Mouse (Mus musculus): Measurements from ENCODE around the gene Ldlrap1. TPM values are rescaled to one million over a fixed set of nuclear protein-coding genes. Genes with fewer than 3 reads are reported as not detected.
"Not testable (repeated sequence)": the region's sequence is repeated elsewhere in the genome, so short reads cannot be mapped to it uniquely, and the experiment has no call there.

The Ldlrap1 gene
- total and polyA plus RNA-seq, 2 experiments from 2014 or later: 1.7 to 2.3 TPM

DNA sequence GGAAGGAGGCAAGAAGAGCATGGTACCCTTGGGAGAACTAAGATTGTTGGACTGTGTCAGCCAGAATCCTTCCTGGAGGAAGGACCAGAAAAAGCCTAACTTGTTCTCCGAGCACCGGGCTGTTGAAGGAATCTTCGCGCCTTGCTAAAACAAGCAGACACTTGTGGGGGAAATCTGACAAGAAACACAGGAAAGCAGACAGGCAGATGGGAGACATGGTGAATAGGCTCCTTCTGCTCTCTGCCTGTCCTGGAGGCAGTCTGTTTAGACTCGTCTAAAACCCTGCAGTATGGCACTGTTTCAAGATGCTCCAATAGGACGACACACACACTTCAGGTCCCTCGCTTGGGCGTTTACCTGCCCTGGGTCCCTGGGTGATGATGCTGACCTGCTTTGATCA lies 32.3 kb upstream of the Ldlrap1 start:
- H3K36me3 ChIP-seq (ENCODE audit: insufficient read depth): peaks cover 45% of the 10 kb centered on the region
- TF ChIP-seq CTCF (IDR thresholded peaks at IDR 0.05; ENCODE audit: low read depth): no peak
- H3K9ac ChIP-seq: no peak overlapping the region
- peak; percentile 55 for DNase-seq
- H3K27ac ChIP-seq (ENCODE audit: low read depth, low read length): peak overlapping the region; percentile 62
- WGBS: 58% methylated on average over 8 of the region's 8 CpGs
- no peaks in the 10 kb centered on the region for H3K4me1 ChIP-seq (ENCODE audit: insufficient read depth)
- H3K4me3 ChIP-seq (ENCODE audit: low read depth, low read length): no peak overlapping the region
- ATAC-seq: peak; percentile 60
- no peak overlapping the region for H3K4me2 ChIP-seq (ENCODE audit: low read depth)
- H3K27me3 ChIP-seq (ENCODE audit: insufficient read depth, low read length): no peaks in the 10 kb centered on the region
- H3K9me3 ChIP-seq (ENCODE audit: low read length): no peaks in the 10 kb centered on the region

DNA sequence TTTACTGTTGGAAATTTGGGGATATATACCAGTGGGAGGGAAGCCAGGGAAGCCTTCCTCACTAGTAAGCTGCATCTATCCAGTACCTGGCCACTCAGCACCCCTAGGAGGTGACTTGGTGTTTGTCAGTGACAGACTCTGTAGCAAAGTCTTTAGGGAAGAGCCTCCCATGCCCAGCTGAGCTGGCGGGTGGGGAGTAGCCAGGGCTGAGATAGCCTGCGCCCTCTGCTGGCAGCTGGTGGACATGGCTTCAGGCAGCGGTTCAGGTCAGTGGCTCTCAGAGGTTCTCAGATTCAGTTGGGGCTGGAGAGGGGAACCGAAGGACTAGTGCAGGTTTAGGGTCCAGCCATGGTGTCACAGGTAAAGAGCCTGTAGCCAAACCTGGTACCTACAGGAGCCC lies 31.4 kb upstream of the Ldlrap1 start:
- H3K9ac ChIP-seq: no peak overlapping the region
- WGBS: 5% methylated on average over 4 of the region's 4 CpGs
- peak; percentile 67 for ATAC-seq
- H3K27me3 ChIP-seq (ENCODE audit: insufficient read depth, low read length): no peaks in the 10 kb centered on the region
- peak; percentile 90 for TF ChIP-seq CTCF (IDR thresholded peaks at IDR 0.05; ENCODE audit: low read depth)
- DNase-seq: peak; percentile 79
- H3K4me2 ChIP-seq (ENCODE audit: low read depth): no peak overlapping the region
- H3K27ac ChIP-seq (ENCODE audit: low read depth, low read length): no peak overlapping the region
- no peak overlapping the region for H3K4me3 ChIP-seq (ENCODE audit: low read depth, low read length)
- H3K36me3 ChIP-seq (ENCODE audit: insufficient read depth): peaks cover 37% of the 10 kb centered on the region
- H3K4me1 ChIP-seq (ENCODE audit: insufficient read depth): no peaks in the 10 kb centered on the region
- H3K9me3 ChIP-seq (ENCODE audit: low read length): no peaks in the 10 kb centered on the region

DNA sequence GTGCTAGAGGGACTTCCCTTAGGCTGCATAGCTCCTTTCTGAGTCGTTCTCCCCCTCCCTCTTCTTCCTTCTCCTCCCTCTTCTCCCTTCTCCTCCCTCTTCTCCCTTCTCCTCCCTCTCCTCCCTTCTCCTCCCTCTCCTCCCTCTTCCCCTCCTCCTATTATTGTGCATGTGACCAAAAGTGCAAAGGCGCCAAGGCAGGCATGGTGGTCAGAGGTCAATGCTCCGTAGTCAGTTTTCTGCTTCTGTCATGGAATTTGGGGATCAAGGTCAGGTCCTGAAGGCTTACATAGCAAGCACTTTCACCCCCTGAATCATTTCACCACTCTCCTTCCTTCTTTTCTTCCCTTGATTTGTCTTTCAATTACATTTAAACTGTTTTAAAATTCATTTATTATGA lies 31.0 kb upstream of the Ldlrap1 start:
- ATAC-seq: no peak
- Histone ChIP-seq H3K27me3 (ENCODE audit: insufficient read depth, low read length) (no peaks in the 10 kb centered on the region), H3K36me3 (ENCODE audit: insufficient read depth) (peaks cover 34% of the 10 kb centered on the region), H3K4me3 (ENCODE audit: low read depth, low read length) (no peak overlapping the region), H3K27ac (ENCODE audit: low read depth, low read length) (no peak overlapping the region), H3K9me3 (ENCODE audit: low read length) (no peaks in the 10 kb centered on the region), H3K4me1 (ENCODE audit: insufficient read depth) (no peaks in the 10 kb centered on the region), H3K9ac (no peak overlapping the region), H3K4me2 (ENCODE audit: low read depth) (no peak overlapping the region)
- no peak for DNase-seq
- 63% methylated on average over 3 of the region's 3 CpGs for WGBS
- TF ChIP-seq CTCF (IDR thresholded peaks at IDR 0.05; ENCODE audit: low read depth): no peak

DNA sequence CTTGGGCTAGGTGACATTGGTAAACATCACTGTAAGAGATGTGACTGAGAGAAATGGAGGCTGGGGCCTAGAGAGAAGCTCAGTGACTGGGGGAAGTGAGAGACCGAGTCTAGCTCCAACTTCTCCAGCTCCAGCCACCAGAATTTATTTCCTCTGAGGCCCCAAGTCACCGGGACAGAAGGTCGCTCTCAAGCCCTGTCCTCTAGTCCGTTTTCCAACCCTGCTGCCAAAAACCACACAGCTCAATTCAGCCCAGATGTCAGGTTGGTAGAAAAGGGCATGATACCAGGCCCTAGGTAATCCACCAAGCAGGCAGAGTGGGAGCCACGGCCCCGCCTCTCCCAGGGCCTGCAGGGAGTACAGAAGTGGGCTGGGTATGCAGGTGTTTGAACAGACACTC lies 29.8 kb upstream of the Ldlrap1 start:
- 80% methylated on average over 6 of the region's 6 CpGs for WGBS
- H3K9ac ChIP-seq: no peak overlapping the region
- TF ChIP-seq CTCF (IDR thresholded peaks at IDR 0.05; ENCODE audit: low read depth): no peak
- DNase-seq: no peak
- peaks cover 23% of the 10 kb centered on the region for H3K36me3 ChIP-seq (ENCODE audit: insufficient read depth)
- no peaks in the 10 kb centered on the region for H3K9me3 ChIP-seq (ENCODE audit: low read length)
- no peaks in the 10 kb centered on the region for H3K27me3 ChIP-seq (ENCODE audit: insufficient read depth, low read length)
- no peak overlapping the region for H3K4me2 ChIP-seq (ENCODE audit: low read depth)
- ATAC-seq: no peak
- H3K27ac ChIP-seq (ENCODE audit: low read depth, low read length): no peak overlapping the region
- no peak overlapping the region for H3K4me3 ChIP-seq (ENCODE audit: low read depth, low read length)
- H3K4me1 ChIP-seq (ENCODE audit: insufficient read depth): no peaks in the 10 kb centered on the region

DNA sequence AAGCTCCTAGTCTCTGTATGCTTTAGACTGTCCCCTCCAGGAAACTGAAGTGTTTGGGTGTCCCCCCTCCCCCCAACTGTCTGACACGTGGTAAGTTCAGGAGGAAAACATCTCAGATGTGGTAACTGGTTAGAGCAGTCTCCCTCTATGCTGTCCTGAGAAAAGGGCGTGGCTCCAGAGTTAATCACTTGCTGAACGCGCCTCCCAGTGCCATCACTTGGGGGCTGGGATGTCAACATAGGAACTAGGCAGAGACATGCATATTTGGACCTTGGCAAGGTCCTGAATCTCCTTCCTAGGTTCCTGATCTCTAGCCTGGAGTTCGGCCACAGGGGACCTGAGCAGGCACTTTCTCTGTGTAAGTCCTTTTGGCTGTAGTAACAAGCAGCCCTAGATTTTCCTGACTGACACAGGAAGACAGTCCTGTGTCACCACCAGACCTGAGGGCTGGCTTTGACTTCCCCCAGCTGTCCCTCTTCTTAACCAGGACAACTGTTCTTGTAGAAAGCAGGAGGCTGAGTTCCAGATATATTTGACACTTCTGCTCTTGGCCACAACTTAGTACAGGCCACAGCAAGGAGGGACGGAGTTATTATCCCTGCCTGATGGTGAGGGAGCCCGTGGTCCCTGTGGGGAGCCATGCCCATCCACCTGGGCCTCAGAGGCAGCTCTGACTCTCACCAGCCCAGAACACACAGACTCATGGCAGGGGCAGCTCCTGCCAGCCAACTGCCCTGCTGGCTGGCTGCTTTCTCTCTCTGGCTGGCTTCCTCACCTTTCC lies 28.9 kb upstream of the Ldlrap1 start:
- Histone ChIP-seq H3K4me2 (ENCODE audit: low read depth) (no peak overlapping the region), H3K4me1 (ENCODE audit: insufficient read depth) (no peaks in the 10 kb centered on the region), H3K4me3 (ENCODE audit: low read depth, low read length) (no peak overlapping the region), H3K27ac (ENCODE audit: low read depth, low read length) (no peak overlapping the region), H3K27me3 (ENCODE audit: insufficient read depth, low read length) (no peaks in the 10 kb centered on the region), H3K36me3 (ENCODE audit: insufficient read depth) (peaks cover 16% of the 10 kb centered on the region), H3K9ac (no peak overlapping the region), H3K9me3 (ENCODE audit: low read length) (no peaks in the 10 kb centered on the region)
- ATAC-seq (no peak), DNase-seq (no peak)
- TF ChIP-seq CTCF (IDR thresholded peaks at IDR 0.05; ENCODE audit: low read depth): no peak
- 25% methylated on average over 7 of the region's 7 CpGs for WGBS

DNA sequence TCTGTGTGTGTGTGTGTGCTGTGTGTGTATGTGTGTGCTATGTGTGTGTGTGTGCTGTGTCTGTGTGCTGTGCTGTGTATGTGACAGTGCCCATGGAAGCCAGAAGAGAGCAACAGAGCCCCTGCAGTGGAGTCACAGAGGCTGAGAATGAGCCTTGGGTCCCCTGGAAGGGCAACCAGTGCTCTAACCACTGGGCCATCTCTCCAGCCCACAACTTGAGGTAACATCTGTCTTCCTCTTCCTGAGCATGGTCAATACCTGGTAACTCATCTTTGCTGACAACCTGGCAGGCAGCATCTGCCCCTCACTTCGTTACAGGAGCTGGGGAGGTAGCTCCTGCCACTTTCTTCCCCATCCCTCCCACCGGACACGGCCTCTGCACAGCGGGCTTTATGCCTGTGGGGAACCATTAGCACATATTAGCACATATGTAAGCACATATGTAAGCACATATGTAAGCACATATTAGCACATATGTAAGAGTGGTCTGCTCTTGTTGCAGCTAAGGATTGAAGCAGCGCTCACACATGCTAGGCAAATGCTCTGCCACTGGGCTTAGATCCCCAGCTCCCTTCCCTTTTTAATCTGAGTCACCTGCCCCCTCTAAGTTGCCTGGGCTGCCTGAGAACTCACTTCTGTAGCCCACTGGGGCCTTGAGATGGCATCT lies 28.1 kb upstream of the Ldlrap1 start:
- WGBS: 74% methylated on average over 5 of the region's 5 CpGs
- Histone ChIP-seq H3K27me3 (ENCODE audit: insufficient read depth, low read length) (no peaks in the 10 kb centered on the region), H3K9ac (no peak overlapping the region), H3K4me1 (ENCODE audit: insufficient read depth) (no peaks in the 10 kb centered on the region), H3K4me2 (ENCODE audit: low read depth) (no peak overlapping the region), H3K4me3 (ENCODE audit: low read depth, low read length) (no peak overlapping the region), H3K36me3 (ENCODE audit: insufficient read depth) (peaks cover 7% of the 10 kb centered on the region; the same call in 1 of the 2 replicates), H3K27ac (ENCODE audit: low read depth, low read length) (no peak overlapping the region), H3K9me3 (ENCODE audit: low read length) (no peaks in the 10 kb centered on the region)
- TF ChIP-seq CTCF (IDR thresholded peaks at IDR 0.05; ENCODE audit: low read depth): no peak
- ATAC-seq: no peak
- DNase-seq: no peak

DNA sequence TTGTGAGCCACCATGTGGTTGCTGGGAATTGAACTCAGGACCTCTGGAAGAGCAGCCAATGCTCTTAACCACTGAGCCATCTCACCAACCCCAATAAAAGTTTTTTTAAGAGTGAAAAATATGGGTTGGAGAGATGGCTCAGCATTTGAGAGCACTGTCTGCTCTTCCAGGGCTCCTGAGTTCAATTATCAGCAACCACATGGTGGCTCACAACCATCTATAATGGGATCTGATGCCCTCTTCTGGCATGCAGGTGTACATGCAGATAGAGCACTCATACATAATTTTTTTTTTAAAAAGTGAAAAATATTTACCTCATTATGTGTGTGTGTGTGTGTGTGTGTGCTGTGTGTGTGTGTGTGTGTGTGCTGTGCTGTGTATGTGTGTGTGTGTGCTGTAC lies 27.1 kb upstream of the Ldlrap1 start:
- H3K27ac ChIP-seq (ENCODE audit: low read depth, low read length); H3K36me3 ChIP-seq (ENCODE audit: insufficient read depth); DNase-seq; H3K4me3 ChIP-seq (ENCODE audit: low read depth, low read length); H3K4me2 ChIP-seq (ENCODE audit: low read depth); H3K27me3 ChIP-seq (ENCODE audit: insufficient read depth, low read length); ATAC-seq; H3K9me3 ChIP-seq (ENCODE audit: low read length); H3K9ac ChIP-seq; H3K4me1 ChIP-seq (ENCODE audit: insufficient read depth): not testable (repeated sequence)
- peak; percentile 42; the same call in 1 of the 2 replicates for TF ChIP-seq CTCF (IDR thresholded peaks at IDR 0.05; ENCODE audit: low read depth)
